Mouse (Mus musculus) olfactory bulb, adult 2 months (tissue): Measurements from ENCODE around the gene Ank3. TPM values are rescaled to one million over a fixed set of nuclear protein-coding genes. Genes with fewer than 3 reads are reported as not detected.
A peak's percentile ranks its signal among the peaks of the same experiment; 100 is the strongest.

Experiments used
- H3K27ac ChIP-seq: fragments of 200-500 bp; 2 replicates; pipeline ENCODE4 v1.5.1; 2012; ENCODE audit warnings: low read depth, low read length; ENCODE audit not compliant: insufficient read depth
- H3K4me1 ChIP-seq: fragments of 200-500 bp; 2 replicates; pipeline ENCODE4 v1.6.1; 2012; ENCODE audit warnings: low read length; ENCODE audit not compliant: control insufficient read depth, insufficient read depth
- H3K4me3 ChIP-seq: fragments of 200-500 bp; 2 replicates; pipeline ENCODE4 v1.5.1; 2012; ENCODE audit warnings: mild to moderate bottlenecking, low read depth, low read length, moderate library complexity; ENCODE audit not compliant: insufficient read depth
- CTCF ChIP-seq: fragments of 200-500 bp; IDR thresholded peaks from 2 replicates; pipeline ENCODE4 v1.5.1; 2012; ENCODE audit warnings: low read depth, mild to moderate bottlenecking, low read length, moderate library complexity; ENCODE audit not compliant: insufficient read depth
- POLR2A ChIP-seq: fragments of 200-500 bp; IDR thresholded peaks from 2 replicates; pipeline ENCODE4 v1.6.1; 2012; ENCODE audit warnings: mild to moderate bottlenecking, low read depth, low read length, moderate library complexity; ENCODE audit not compliant: insufficient read depth
- WGBS: fragments of 180-500 bp; shearing (Covaris S2); methylation state at CpG from one replicate; pipeline ENCODE4 v1.1.7; 2018; 5-methylcytosine and 5-hydroxymethylcytosine counted together
- polyA plus RNA-seq: library from polyadenylated mRNA; stranded (reverse); fragments of >200 nt; gene quantifications from 2 replicates; pipeline ENCODE4 v1.2.4, GENCODE M21; 2012; ENCODE audit warnings: low replicate concordance; ENCODE audit not compliant: missing spikeins, insufficient read depth, insufficient read length

Ank3 gene
- polyA plus RNA-seq, 1 experiment: 212 TPM

- no peak overlapping the region for H3K4me3 ChIP-seq
- 88% methylated on average over 4 of the region's 4 CpGs for WGBS
- no peaks in the 10 kb centered on the region for H3K4me1 ChIP-seq
- TF ChIP-seq CTCF: no peak
- no peak for TF ChIP-seq POLR2A
- no peak overlapping the region for H3K27ac ChIP-seq
These were observed 485.5 kb downstream of the Ank3 start for GRCm38 (mm10) chr10:69883935-69884680.

- H3K27ac ChIP-seq: peak overlapping the region; percentile 1; the same call in 1 of the 2 replicates
- no peak for TF ChIP-seq POLR2A
- TF ChIP-seq CTCF: no peak
- no peaks in the 10 kb centered on the region for H3K4me1 ChIP-seq
- WGBS: 32% methylated on average over 4 of the region's 4 CpGs
- no peak overlapping the region for H3K4me3 ChIP-seq
These were observed 489.8 kb downstream of the Ank3 start for GRCm38 (mm10) chr10:69888399-69888798.

- no peaks in the 10 kb centered on the region for H3K4me1 ChIP-seq
- TF ChIP-seq CTCF (no peak), POLR2A (no peak)
- no peak overlapping the region for H3K4me3 ChIP-seq
- no peak overlapping the region for H3K27ac ChIP-seq
- 14% methylated on average over 6 of the region's 6 CpGs for WGBS
These were observed 491.2 kb downstream of the Ank3 start for GRCm38 (mm10) chr10:69889779-69890178.

- TF ChIP-seq CTCF: no peak
- no peak for TF ChIP-seq POLR2A
- H3K27ac ChIP-seq: no peak overlapping the region
- no peak overlapping the region for H3K4me3 ChIP-seq
- no peaks in the 10 kb centered on the region for H3K4me1 ChIP-seq
- WGBS: 78% methylated on average over 11 of the region's 11 CpGs
These were observed 491.9 kb downstream of the Ank3 start for GRCm38 (mm10) chr10:69890389-69890985.

GRCm38 (mm10) chr10:69892162-69892561 lies 493.6 kb downstream of the Ank3 start:
- no peak overlapping the region for H3K4me3 ChIP-seq
- H3K4me1 ChIP-seq: no peaks in the 10 kb centered on the region
- H3K27ac ChIP-seq: no peak overlapping the region
- TF ChIP-seq POLR2A (no peak), CTCF (no peak)
- WGBS: 95% methylated on average over 18 of the region's 18 CpGs

- TF ChIP-seq POLR2A (no peak), CTCF (no peak)
- no peak overlapping the region for H3K4me3 ChIP-seq
These were observed 497.0 kb downstream of the Ank3 start for GRCm38 (mm10) chr10:69895606-69896005.

GRCm38 (mm10) chr10:69897927-69898326 lies 499.4 kb downstream of the Ank3 start:
- WGBS: 55% methylated on average over 5 of the region's 5 CpGs
- Histone ChIP-seq H3K4me3 (no peak overlapping the region), H3K4me1 (peaks cover 5% of the 10 kb centered on the region; the same call in 1 of the 2 replicates), H3K27ac (no peak overlapping the region)
- TF ChIP-seq POLR2A (no peak), CTCF (no peak)

More at GRCm38 (mm10) chr10:69895606-69896005, 497.0 kb downstream of the Ank3 start:
- WGBS: 79% methylated on average over 9 of the region's 9 CpGs
- Histone ChIP-seq H3K4me1 (peaks cover 3% of the 10 kb centered on the region; the same call in 1 of the 2 replicates), H3K27ac (no peak overlapping the region)

GRCm38 (mm10) chr10:69898821-69899220 lies 500.2 kb downstream of the Ank3 start:
- H3K27ac ChIP-seq: no peak overlapping the region
- peaks cover 5% of the 10 kb centered on the region; the same call in 1 of the 2 replicates for H3K4me1 ChIP-seq
- H3K4me3 ChIP-seq: no peak overlapping the region
- TF ChIP-seq CTCF: no peak
- no peak for TF ChIP-seq POLR2A
- WGBS: 90% methylated on average over 8 of the region's 8 CpGs

- 84% methylated on average over 3 of the region's 3 CpGs for WGBS
- TF ChIP-seq CTCF: no peak
- no peak for TF ChIP-seq POLR2A
- H3K4me3 ChIP-seq: no peak overlapping the region
- H3K27ac ChIP-seq: no peak overlapping the region
- H3K4me1 ChIP-seq: peaks cover 5% of the 10 kb centered on the region; the same call in 1 of the 2 replicates
These were observed 501.2 kb downstream of the Ank3 start for GRCm38 (mm10) chr10:69899788-69900187.
